Mouse (Mus musculus) thymus, adult 18-20 months (tissue): Measurements from ENCODE around the gene Tmem208.

ENCODE experiments used
- DNase-seq, 2 experiments: peaks; one replicate each; pipeline ENCODE4 v3.0.0; 2022; ENCODE audit warnings: mixed read lengths in 2 of 2

Gene Tmem208

GRCm38 (mm10) chr8:105299962-105300361 lies 26.2 kb upstream of the Tmem208 start:
- no peak for DNase-seq

- DNase-seq, result no peak
Measured at GRCm38 (mm10) chr8:105303396-105303795, 22.8 kb upstream of the Tmem208 start.

GRCm38 (mm10) chr8:105303874-105304273 lies 22.3 kb upstream of the Tmem208 start:
- DNase-seq, result no peak

- DNase-seq, result no peak
Measured at GRCm38 (mm10) chr8:105304325-105305210, 21.6 kb upstream of the Tmem208 start.

GRCm38 (mm10) chr8:105305211-105306145 lies 20.7 kb upstream of the Tmem208 start, which contains the start of gene Elmo3:
TSS of gene Elmo3 (plus strand) at chr8:105305601.
- DNase-seq, result peak in 1 of 2 experiments; percentile 66

- DNase-seq, result no peak
Measured at GRCm38 (mm10) chr8:105306146-105306691, 19.9 kb upstream of the Tmem208 start.

- DNase-seq, result peak in 1 of 2 experiments; percentile 8
Measured at GRCm38 (mm10) chr8:105307670-105308069, 18.5 kb upstream of the Tmem208 start.

- DNase-seq, result no peak
Measured at GRCm38 (mm10) chr8:105308428-105308827, 17.7 kb upstream of the Tmem208 start.

- DNase-seq, result no peak
Measured at GRCm38 (mm10) chr8:105309142-105309847, 16.9 kb upstream of the Tmem208 start.

- no peak for DNase-seq
Measured at GRCm38 (mm10) chr8:105310118-105310517, 16.0 kb upstream of the Tmem208 start.

- DNase-seq, result no peak
Measured at GRCm38 (mm10) chr8:105311718-105312117, 14.4 kb upstream of the Tmem208 start.

GRCm38 (mm10) chr8:105312891-105313481 lies 13.2 kb upstream of the Tmem208 start:
- no peak for DNase-seq

GRCm38 (mm10) chr8:105313622-105314402 lies 12.3 kb upstream of the Tmem208 start:
- DNase-seq, result no peak

- no peak for DNase-seq
Measured at GRCm38 (mm10) chr8:105315073-105315769, 10.9 kb upstream of the Tmem208 start.

GRCm38 (mm10) chr8:105317941-105318340 lies 8.2 kb upstream of the Tmem208 start:
- DNase-seq, result no peak

- DNase-seq, result no peak
Measured at GRCm38 (mm10) chr8:105318662-105319190, 7.4 kb upstream of the Tmem208 start.

GRCm38 (mm10) chr8:105323183-105323582 lies 3.0 kb upstream of the Tmem208 start:
- no peak for DNase-seq

- no peak for DNase-seq
Measured at GRCm38 (mm10) chr8:105325641-105326093, 487 bp upstream of the Tmem208 start.

- DNase-seq, result no peak
Measured at GRCm38 (mm10) chr8:105326968-105327367, 814 bp downstream of the Tmem208 start.

- no peak for DNase-seq
Measured at GRCm38 (mm10) chr8:105330325-105330724, 4.2 kb downstream of the Tmem208 start.
